Mouse (Mus musculus): ENCODE results near the gene Prelp. TPM values are rescaled to one million over a fixed set of nuclear protein-coding genes. Genes with fewer than 3 reads are reported as not detected.

Prelp gene
- total RNA-seq, 1 experiment, result not detected

DNA sequence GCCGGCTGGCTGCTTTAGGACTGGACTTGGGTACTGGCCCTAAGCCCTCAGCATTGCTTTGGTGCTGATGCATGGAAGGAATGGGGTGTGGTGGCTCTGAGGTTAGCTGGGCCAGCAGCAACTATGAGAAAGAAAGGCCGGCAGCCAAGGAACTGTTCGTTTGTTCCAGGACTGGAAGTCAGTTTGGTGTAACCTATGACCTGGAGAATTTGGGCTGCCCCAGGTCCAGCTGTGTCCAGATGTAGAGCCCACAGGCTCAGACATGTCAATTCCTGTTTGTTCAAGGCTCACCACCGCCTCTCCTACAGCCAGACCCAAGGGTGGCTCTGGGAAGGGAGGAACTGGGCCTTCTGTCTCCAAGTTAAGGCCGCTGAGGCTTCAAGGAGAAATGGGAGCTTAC lies 38.3 kb upstream of the Prelp start:
- Histone ChIP-seq H3K4me3 (ENCODE audit: insufficient read depth in 1 of 2, low read depth in 1 of 2, low read length in 2 of 2, poor library complexity in 1 of 2, severe bottlenecking in 1 of 2) (no peak overlapping the region), H3K27ac (ENCODE audit: insufficient read depth, low read depth, low read length, poor library complexity, severe bottlenecking) (no peak overlapping the region), H3K4me1 (ENCODE audit: control insufficient read depth in 2 of 2, insufficient read depth in 2 of 2, low read length in 2 of 2, poor library complexity in 1 of 2) (no peaks in the 10 kb centered on the region), H3K9me3 (ENCODE audit: control insufficient read depth, insufficient read depth, low read depth, low read length) (no peaks in the 10 kb centered on the region), H3K36me3 (ENCODE audit: control insufficient read depth, insufficient read depth, low read length, poor library complexity, severe bottlenecking) (no peaks in the 10 kb centered on the region), H3K9ac (ENCODE audit: insufficient read depth, low read depth, low read length, poor library complexity, severe bottlenecking) (no peak overlapping the region)
- in situ Hi-C loops (cut with MboI; ENCODE audit: low sequenced_read_pairs in 2 of 2, unreplicated experiment in 2 of 2), result no loop called here
- no peak for TF ChIP-seq ZC3H11A (IDR thresholded peaks at IDR 0.05; ENCODE audit: borderline replicate concordance, low read depth, low read length)
- TF ChIP-seq HCFC1 (IDR thresholded peaks at IDR 0.05; ENCODE audit: borderline replicate concordance, insufficient read depth, low read length), result no peak
- TF ChIP-seq ZNF384 (IDR thresholded peaks at IDR 0.05; ENCODE audit: low read depth, low read length), result no peak
- TF ChIP-seq MAFK (IDR thresholded peaks at IDR 0.05; ENCODE audit: insufficient read depth, low read depth, low read length), result no peak
- DNase-seq (ENCODE audit: low read depth, low spot score), result no peak

DNA sequence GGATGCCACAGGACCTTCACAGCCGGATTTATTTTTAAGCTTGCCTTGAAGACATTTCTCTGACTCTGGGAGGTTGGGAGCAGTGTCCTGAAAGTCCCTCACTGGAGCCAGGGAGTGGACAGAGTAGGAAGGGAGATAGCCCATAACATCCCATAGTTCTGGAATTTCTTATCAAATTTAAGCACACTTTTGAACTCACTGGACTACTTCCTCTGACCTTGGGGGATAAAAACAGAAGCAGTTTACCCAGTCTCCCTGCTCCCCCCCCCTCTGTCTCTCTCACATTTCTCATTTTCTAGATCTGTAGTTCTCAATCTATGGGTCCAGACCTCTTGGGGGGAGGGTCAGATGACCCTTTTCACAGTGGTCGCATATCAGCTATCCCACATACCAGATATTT lies 32.8 kb upstream of the Prelp start:
- H3K27ac ChIP-seq (ENCODE audit: insufficient read depth, low read depth, low read length, poor library complexity, severe bottlenecking), result no peak overlapping the region
- in situ Hi-C loops (cut with MboI; ENCODE audit: low sequenced_read_pairs in 2 of 2, unreplicated experiment in 2 of 2), result no loop called here
- DNase-seq (ENCODE audit: low read depth, low spot score), result no peak

DNA sequence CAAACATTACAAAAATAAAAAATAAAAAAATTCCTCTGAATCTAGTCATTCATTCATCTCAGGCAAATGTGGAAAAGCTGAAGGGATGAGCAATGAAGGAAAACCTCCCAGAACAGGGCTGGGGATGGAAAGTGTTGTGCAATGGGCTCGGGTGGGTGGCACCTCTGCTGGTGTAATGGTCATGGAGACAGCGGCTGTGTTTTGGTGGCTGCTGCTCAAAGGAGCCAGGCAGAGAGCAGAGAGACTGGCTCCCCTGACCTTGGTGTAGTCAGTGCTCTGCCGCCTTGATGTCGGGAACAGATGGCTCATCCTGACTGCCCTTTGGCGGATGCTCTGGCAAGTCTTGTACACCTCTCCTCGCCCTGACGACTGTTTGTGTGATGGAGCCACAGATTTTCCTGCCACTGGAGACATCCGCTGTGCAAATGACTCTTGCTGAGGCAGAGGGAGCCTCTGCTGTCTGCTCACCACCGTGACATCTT lies 32.1 kb upstream of the Prelp start:
- H3K36me3 ChIP-seq (ENCODE audit: control insufficient read depth, insufficient read depth, low read length, poor library complexity, severe bottlenecking), result no peaks in the 10 kb centered on the region
- in situ Hi-C loops (cut with MboI; ENCODE audit: low sequenced_read_pairs in 2 of 2, unreplicated experiment in 2 of 2), result no loop called here
- no peak for DNase-seq (ENCODE audit: low read depth, low spot score)
- no peak overlapping the region for H3K4me3 ChIP-seq (ENCODE audit: insufficient read depth in 1 of 2, low read depth in 1 of 2, low read length in 2 of 2, poor library complexity in 1 of 2, severe bottlenecking in 1 of 2)
- H3K27ac ChIP-seq (ENCODE audit: insufficient read depth, low read depth, low read length, poor library complexity, severe bottlenecking), result no peak overlapping the region
- no peaks in the 10 kb centered on the region; a peak in 1 of 4 replicates for H3K4me1 ChIP-seq (ENCODE audit: control insufficient read depth in 2 of 2, insufficient read depth in 2 of 2, low read length in 2 of 2, poor library complexity in 1 of 2)
- TF ChIP-seq MAFK (IDR thresholded peaks at IDR 0.05; ENCODE audit: insufficient read depth, low read depth, low read length) (no peak), ZC3H11A (IDR thresholded peaks at IDR 0.05; ENCODE audit: borderline replicate concordance, low read depth, low read length) (no peak), ZNF384 (IDR thresholded peaks at IDR 0.05; ENCODE audit: low read depth, low read length) (no peak), HCFC1 (IDR thresholded peaks at IDR 0.05; ENCODE audit: borderline replicate concordance, insufficient read depth, low read length) (no peak), CHD2 (IDR thresholded peaks at IDR 0.05; ENCODE audit: low read depth, low read length) (no peak)
- no peak overlapping the region for H3K9ac ChIP-seq (ENCODE audit: insufficient read depth, low read depth, low read length, poor library complexity, severe bottlenecking)
- no peaks in the 10 kb centered on the region for H3K9me3 ChIP-seq (ENCODE audit: control insufficient read depth, insufficient read depth, low read depth, low read length)

More for the DNA sequence above, 32.8 kb upstream of the Prelp start:
- Histone ChIP-seq H3K4me1 (ENCODE audit: control insufficient read depth in 2 of 2, insufficient read depth in 2 of 2, low read length in 2 of 2, poor library complexity in 1 of 2) (no peaks in the 10 kb centered on the region; a peak in 1 of 4 replicates), H3K36me3 (ENCODE audit: control insufficient read depth, insufficient read depth, low read length, poor library complexity, severe bottlenecking) (no peaks in the 10 kb centered on the region), H3K9me3 (ENCODE audit: control insufficient read depth, insufficient read depth, low read depth, low read length) (no peaks in the 10 kb centered on the region), H3K4me3 (ENCODE audit: insufficient read depth in 1 of 2, low read depth in 1 of 2, low read length in 2 of 2, poor library complexity in 1 of 2, severe bottlenecking in 1 of 2) (no peak overlapping the region), H3K9ac (ENCODE audit: insufficient read depth, low read depth, low read length, poor library complexity, severe bottlenecking) (no peak overlapping the region)
- TF ChIP-seq ZNF384 (IDR thresholded peaks at IDR 0.05; ENCODE audit: low read depth, low read length) (no peak), CHD2 (IDR thresholded peaks at IDR 0.05; ENCODE audit: low read depth, low read length) (no peak), MAFK (IDR thresholded peaks at IDR 0.05; ENCODE audit: insufficient read depth, low read depth, low read length) (no peak), ZC3H11A (IDR thresholded peaks at IDR 0.05; ENCODE audit: borderline replicate concordance, low read depth, low read length) (no peak), HCFC1 (IDR thresholded peaks at IDR 0.05; ENCODE audit: borderline replicate concordance, insufficient read depth, low read length) (no peak)

DNA sequence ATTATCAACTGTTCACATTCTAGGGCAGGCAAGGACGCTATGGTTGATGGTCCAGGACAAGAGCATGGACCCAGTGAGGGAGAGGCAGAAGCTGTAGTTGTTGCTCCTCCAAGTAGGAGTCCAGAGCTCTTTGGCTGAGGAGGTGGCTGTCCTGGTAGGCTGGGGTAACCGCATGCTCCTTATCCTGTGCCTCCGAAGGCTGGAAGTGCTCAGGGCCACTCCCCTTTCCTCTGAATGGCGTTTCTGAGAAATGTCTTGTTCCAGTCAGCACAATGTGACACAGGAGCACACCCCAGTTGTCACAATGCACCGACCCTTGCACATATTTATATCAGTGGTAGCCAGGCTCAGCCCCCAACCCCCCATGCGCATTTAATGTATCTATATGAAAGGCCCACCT lies 30.4 kb upstream of the Prelp start:
- H3K4me3 ChIP-seq (ENCODE audit: insufficient read depth in 1 of 2, low read depth in 1 of 2, low read length in 2 of 2, poor library complexity in 1 of 2, severe bottlenecking in 1 of 2), result no peak overlapping the region
- in situ Hi-C loops (cut with MboI; ENCODE audit: low sequenced_read_pairs in 2 of 2, unreplicated experiment in 2 of 2), result no loop called here
- no peak for DNase-seq (ENCODE audit: low read depth, low spot score)
- no peaks in the 10 kb centered on the region for H3K36me3 ChIP-seq (ENCODE audit: control insufficient read depth, insufficient read depth, low read length, poor library complexity, severe bottlenecking)
- H3K4me1 ChIP-seq (ENCODE audit: control insufficient read depth in 2 of 2, insufficient read depth in 2 of 2, low read length in 2 of 2, poor library complexity in 1 of 2), result no peaks in the 10 kb centered on the region; a peak in 1 of 4 replicates
- no peak overlapping the region for H3K9ac ChIP-seq (ENCODE audit: insufficient read depth, low read depth, low read length, poor library complexity, severe bottlenecking)
- TF ChIP-seq CHD2 (IDR thresholded peaks at IDR 0.05; ENCODE audit: low read depth, low read length) (no peak), ZC3H11A (IDR thresholded peaks at IDR 0.05; ENCODE audit: borderline replicate concordance, low read depth, low read length) (no peak), MAFK (IDR thresholded peaks at IDR 0.05; ENCODE audit: insufficient read depth, low read depth, low read length) (no peak), HCFC1 (IDR thresholded peaks at IDR 0.05; ENCODE audit: borderline replicate concordance, insufficient read depth, low read length) (no peak), ZNF384 (IDR thresholded peaks at IDR 0.05; ENCODE audit: low read depth, low read length) (no peak)
- no peaks in the 10 kb centered on the region for H3K9me3 ChIP-seq (ENCODE audit: control insufficient read depth, insufficient read depth, low read depth, low read length)
- H3K27ac ChIP-seq (ENCODE audit: insufficient read depth, low read depth, low read length, poor library complexity, severe bottlenecking), result no peak overlapping the region
